Mouse (Mus musculus) frontal cortex, adult (tissue): Measurements from ENCODE around the gene Syne4.

Source experiments
- ATAC-seq: cut with Nextera tagmentation; 2 replicates; pipeline ENCODE4 v1.9.2; 2017; ENCODE audit warnings: mild to moderate bottlenecking, moderate library complexity, mixed read lengths; ENCODE audit not compliant: low TSS enrichment

Gene Syne4

DNA sequence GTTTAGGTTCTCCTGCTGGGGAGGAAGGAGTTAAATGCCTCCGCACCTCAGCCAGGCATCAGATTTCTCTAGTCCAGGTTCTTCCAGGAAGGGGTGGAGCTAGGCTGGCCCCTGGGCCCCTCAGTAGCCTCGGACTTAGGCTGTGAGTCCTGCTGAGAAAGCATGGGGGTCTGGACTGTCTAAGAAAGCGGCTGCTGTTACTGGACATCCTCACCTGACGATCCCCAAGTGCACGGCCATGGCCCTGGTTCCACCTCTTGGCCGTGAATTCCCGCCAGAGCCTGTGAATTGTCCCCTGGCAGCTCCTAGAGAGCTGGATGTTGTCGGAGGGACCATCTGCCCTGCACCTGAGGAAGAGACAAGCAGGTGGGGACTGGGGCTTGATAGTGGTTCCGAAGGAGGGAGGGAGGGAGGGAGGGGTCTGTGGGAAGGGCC lies at the start of gene Syne4:
Gene Syne4 (plus strand): TSS at position 87 of the 435 bp plus-strand sequence.
- no peak for ATAC-seq

DNA sequence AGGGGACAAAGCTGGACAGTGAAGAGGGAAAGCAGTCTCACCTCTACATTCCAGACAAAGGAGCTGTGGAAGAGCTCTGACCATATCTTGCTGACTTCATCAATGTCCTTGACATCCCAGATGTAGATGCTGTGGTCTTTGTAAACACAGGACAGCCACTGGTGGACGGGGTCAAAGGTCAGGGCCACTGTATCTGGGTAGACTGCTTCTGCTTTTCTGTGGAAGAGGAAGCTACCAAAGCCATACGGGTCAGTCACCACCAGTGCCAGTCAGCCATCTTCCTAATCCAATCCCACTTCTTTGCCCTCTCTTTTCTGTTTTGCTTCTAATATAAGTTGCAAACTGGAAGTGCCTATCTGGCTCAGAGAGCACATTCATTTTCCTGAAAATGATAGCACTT lies 49.6 kb upstream of the Syne4 start:
- no peak for ATAC-seq

DNA sequence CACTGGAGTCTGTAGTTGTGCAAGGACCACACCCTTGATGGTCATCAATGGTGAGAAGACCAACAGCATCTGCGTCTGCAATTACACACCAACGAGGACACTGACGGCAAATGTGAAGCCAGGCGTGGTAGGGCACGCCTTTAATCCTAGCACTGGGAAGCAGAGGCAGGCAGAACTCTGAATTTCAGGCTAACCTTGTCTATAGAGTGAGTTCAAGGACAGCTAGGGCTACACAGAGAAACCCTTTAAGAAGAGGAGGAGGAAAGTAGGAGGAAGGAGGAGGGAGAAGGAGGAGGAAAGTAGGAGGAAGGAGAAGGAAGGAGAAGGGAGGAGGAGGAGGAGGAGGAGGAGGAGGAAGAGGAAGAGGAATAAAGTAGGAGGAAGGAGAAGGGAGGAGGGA lies 49.1 kb upstream of the Syne4 start:
- no peak for ATAC-seq

DNA sequence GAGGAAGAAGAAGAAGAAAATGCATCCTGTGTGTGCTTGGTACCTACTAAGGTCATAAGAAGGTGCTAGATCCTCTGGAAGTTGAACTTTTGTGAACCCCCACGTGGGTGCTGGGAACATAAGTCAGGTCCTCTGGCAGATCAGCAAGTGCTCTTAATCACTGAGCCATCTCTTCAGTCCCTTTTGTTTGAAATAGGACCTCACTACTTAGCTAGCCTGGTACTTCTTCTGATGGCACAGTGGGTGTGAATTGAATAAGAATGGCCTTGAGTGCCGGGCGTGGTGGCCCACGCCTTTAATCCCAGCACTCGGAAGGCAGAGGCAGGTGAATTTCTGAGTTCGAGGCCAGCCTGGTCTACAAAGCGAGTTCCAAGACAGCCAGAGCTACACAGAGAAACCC lies 48.7 kb upstream of the Syne4 start:
- ATAC-seq = no peak

DNA sequence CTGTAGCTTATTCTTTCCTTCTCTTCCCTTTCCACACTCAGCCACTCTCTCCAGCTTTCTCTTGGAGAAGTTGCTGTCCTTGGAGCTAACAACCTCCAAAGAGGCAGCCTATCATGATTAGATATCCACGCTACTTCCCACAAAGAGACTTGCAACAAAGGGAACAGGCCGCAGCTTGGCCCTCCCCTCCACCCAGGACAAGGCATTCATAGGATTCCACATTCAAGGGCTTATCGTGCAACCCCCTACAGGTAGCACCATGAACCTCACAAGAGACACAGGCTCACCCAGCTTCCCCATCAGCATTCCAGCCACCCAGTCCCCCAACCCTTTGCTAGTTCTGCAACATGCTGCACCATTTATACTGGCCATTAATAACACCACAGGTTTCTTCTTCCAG lies 47.8 kb upstream of the Syne4 start:
- no peak for ATAC-seq

DNA sequence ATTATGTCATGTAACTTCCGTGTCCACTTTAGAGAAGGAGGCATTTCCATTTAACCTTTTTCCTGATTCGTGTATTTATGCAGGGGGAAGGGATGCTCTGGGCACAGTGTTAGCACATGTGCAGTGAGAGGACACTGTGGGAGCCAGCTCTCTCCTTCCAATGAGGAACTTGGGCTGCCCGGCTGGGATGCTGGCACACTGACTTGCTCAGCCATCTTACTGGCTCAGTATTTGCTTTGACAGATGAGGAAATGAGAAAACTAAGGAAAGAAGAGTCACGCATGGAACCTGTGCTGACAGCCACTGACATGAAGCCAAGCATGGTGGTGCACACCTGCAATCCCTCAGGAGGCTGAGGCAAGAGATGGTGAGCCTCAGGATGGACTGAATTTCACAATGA lies 45.0 kb upstream of the Syne4 start:
- ATAC-seq = no peak

DNA sequence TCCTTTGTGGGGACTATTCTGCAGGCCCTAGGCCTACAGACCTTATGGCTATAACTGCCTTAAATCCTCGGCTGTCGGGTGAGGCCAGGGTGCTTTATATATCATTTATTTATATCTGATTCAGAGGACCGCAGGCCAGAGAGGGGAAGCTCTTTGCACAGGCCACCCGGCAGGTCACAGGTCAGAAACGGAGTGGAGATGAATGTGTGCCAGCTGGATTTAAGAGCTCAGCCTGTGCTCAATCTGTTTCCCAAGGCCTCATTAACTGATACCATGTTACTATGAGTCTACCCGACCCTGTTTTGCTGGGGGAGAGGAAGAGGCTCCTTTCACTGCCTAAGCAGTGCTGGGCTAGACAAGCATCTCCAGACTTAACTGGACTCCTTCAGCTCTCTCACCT lies 40.2 kb upstream of the Syne4 start:
- ATAC-seq = no peak

DNA sequence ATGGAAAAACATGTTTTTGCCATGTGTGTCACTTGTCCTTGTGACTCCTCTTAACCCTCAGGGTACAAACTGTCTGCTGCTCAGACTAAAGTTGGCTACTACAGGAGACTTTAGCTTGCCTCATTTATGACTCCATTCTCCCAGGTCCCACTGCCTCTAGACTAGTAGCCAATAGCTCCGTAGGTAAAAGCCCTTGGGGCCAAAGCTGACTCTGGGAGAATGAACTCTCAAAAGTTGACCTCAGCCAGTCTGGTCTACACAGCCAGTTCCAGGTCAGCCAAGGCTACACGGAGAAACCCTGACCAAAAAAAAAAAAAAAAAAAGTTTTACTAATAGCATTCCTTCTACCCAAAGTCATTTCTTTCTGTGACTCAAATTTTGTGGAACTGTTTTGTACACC lies 35.7 kb upstream of the Syne4 start:
- ATAC-seq = no peak

DNA sequence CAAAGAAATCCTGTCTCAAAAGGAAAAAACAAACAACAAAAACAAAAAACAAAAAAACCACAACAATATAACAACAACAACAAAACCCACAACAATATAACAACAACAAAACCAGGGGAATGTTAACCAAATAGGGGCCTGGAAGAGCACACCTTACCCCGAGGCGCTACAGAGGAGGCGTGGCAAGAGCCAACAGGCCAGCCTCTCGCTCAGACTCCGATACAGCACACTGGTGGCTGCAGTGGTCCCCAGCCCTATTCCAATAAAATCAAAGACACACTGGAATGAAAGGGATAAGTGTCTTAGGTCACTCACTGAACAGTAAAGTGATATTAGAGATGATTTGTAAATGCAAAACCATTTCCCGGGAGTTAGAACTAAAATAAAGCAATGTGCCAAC lies 35.1 kb upstream of the Syne4 start:
- no peak for ATAC-seq

DNA sequence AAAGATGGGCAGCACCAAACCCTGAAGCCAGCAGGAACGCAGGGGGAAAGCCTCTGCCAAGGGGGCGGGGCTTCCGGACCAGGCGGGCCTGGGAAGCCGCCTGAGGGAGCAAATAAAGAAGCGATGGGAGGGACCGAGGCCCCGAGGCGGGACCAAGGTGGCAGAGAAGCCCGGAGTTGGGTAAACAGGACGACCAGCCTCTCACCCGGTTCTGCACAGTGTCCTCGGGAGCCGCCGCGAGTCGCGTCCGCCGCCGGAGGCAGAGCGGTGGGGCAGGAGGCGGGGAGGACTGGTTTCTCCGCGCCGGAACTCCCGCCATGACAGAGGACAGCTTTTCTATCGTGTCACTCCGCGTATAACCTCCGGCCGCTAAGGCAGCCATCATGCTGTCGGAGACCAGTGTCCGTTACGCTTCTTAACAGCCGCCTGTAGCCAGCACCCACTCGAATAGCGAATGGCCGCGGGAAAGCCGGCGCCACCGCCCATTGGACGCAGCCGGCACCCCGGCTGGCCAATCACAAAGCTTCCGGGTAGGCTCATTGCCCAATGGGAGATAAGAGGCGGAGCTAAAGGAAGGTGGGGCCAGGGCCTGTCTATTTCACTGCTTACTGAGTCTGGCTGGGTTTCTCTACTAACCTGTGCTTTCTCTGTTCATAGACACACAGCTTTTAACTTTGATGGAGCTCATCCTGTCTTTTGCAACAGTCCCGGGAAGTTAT lies 34.5 kb upstream of the Syne4 start, which contains the start of the genes Thap8 and Wdr62:
Gene Thap8 (plus strand): TSS at position 144 of the 719 bp plus-strand sequence.
Gene Wdr62 (minus strand): TSS at position 469 of the 719 bp plus-strand sequence.
- peak; percentile 95 for ATAC-seq

DNA sequence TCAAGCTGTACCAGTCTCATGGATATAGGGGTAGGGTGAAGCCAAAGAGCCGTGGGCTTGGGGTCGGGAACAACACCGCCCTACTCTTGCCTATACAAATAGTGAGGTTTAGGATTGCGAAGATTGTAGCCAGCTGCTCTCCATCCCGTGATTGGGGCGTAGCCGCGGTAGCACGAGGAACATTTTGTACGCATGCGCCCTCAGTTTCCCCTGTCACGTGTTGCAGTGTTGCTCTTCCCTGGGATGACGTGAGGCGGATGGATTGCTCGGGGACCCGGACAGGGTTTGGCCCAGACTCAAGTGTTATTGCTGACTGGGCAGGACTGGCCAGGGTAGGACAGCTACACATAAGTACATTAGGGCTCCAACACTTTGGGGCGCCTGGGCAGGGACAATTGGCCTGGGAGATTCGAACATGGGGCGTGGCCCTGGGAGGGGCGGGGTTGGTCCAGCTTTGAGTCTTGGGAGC lies 33.9 kb upstream of the Syne4 start:
- peak; percentile 84 for ATAC-seq

DNA sequence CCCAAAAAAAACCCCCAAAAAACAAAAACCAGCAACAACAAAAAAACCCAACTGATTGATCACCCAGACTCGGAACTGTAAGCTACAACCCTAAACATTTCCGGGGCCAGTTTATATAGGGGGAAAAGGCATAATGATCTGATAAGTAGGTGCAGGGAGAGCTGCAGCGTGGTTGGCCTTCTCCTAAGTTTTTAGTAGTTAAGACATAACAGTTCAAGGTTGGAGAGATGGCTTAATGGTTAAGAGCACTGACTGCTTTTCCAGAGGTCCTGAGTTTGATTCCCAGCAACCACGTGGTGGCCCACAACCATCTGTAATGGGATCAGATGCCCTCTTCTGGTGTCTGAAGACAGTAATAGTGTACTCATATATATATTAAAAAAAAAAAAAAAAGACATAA lies 33.1 kb upstream of the Syne4 start:
- ATAC-seq = no peak

DNA sequence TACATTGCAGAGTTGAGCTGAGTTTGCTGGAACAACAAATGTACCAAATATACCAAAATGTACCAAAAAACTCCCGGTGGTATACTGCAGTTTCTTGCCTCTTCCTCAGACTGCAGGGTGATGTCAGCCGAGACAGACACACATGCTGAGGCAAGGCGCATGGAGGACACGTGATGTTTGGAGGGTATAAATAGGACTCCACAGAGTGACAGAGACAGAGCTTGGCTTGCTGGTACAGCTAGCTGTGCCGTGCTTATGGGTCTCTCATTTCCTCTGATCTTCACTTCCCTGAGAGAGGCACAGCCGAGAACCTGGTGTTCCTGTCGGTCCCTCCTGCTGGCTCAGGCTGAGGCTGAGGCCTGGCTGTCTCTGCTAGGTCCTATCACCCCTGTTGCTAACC lies 31.9 kb upstream of the Syne4 start:
- ATAC-seq = no peak

DNA sequence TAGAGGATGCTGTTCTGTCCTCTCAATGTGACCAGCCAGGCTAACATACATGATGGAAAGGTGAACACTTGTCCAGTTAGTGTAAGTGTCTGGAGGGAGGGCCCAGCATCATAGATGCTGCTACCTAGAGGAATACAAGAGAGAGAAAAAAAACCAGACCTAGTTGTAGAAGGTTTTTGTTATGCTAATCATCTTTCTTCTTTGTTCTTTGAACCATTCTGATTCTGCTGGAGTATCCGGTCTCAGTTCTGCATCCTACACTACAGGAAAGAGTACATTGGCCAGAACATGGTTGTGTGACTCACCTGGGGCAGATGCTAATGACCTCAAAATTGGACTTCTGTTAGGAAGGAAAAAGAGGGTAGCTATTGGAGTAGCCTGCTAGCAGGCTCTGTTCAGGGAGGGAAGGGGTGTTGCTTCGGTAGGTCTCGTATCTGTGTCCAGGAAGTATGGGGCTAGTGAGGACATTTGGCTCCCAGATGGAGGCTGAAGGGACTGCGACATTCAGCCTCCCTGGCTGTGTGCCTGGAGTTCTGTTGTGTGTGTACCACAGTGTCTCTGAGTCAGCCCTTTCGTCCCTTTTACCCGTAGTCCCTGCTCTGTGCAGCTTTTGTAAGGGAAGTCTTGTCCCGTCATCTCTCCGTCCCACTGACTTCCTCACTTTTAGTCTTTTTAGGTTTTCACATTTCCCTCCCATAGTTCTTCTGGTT lies 27.8 kb upstream of the Syne4 start:
- ATAC-seq = no peak

DNA sequence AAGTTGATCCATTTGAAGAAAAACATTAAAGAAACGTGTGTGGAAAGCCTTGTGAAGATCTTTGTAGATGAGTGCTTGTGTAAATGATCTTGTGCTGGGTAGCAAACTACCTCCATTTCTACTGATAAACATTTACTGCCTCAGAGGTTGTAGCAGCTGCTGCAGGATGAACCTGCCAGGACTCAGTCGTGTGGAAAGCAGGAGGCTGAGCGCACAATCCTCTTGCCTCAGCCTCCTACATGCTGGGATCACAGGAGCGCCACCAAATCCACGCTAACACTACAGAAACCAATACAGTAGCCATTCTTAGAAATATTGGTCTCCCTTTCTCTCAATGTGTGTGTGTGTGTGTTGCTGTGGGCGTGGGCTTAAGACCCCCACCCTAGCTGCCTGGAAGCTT lies 26.6 kb upstream of the Syne4 start:
- ATAC-seq = no peak

DNA sequence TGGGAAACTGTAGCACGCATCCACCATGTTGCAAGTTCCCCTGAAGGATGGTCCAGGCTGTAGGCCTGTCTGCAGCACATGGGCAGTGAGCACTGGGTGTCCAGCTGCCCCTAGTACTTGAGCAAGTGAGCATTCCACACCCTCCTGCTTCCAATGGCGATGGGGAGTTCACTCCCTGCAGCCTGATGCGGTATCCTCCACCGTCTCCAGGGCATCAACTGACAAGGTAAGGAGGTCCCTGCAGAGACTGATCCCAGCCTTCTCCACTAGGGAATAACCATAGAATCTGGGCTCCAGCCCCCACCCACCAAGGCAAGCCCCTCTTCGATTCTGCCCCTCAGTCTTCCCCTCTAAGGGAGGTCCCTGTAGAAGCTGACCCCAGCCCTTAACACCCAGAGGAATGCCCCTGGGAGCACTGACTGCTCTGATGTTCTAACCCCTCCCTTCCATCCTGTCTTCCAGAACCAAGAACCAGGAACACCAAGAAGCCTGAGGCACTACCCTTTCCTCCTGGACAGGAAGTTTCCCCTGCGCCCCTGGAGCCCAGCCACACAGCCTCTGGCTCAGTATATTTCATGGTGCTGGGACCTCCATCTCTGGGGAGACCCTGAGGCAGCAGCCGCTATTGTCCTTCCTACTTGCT lies 25.4 kb upstream of the Syne4 start:
- ATAC-seq = no peak

DNA sequence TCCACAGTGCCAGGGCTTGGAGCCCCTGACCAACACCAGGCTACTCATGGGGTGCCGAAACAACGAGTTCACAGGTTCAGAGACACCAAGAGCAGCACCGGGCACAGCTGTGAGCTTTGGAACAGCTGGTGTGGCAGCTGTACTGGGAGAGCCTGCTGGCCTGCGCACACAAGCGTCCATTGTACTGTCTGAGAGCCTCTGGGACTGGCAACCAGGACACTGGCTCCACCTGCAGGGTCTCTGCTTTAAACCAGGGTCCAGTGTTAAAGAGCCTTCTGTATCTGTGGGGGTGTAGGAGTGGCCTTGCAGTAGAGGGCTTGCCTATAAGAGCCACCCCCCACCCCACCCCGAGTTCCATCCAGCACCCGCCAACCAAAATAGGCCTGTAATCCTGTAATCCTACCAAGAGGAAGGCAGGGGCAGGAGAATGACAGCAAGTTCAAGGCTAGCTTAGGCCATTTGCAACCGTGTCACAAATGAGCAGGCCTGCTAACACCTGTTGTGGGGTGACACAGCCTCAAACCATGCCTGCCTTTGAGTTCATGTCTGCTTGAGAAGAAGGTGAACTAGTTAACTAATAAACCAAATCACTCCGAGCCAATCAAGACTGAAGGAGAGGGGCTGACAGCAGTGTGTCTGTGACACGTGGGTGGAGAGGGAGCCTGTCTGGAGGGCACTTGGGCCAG lies 24.8 kb upstream of the Syne4 start:
- 0 out of 2 replicates have a peak, but pooled peaks have one; percentile 14 for ATAC-seq

DNA sequence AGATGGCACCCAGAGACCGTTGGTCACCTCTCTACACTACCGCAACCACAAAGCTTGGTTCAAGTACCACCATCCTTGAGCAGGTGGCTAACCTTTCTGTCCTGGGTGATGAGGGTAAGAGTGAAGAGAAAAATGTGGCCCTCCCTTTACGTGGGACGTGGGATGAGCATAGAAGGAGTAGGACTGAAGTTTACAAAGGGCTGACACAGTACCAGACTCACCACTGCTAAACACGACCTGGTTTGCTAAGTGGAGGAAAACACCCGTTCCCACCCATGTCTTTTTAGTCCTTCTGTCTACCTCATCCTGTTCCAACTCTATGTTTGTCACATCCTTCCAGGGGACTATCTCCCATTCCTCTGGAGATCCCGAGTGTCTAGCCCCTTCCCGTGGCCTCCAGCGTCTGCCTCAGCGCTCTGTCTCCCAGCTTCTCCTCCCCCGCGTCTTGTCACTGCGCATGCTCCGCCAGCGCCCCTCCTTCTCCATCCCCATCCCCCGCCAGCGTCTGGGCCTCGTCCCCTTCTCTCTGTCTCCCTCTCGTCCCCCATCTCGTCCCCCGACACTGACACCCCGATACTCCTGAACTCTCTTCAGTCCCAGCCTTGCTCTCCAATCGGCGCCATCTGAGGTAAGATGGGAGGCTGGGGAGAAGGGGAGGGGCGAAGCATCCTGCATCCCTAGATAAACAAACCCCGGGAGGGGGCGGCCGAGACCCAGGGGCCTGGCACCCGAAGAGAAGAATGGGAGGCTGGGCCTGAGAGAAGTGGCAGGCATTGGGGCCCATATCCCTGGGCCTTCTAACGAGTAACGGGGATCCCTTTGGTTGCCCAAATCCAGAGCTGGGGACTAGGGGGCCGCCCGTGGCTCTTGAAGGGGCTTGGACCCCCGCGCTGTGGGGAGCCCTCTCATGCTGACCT lies 23.1 kb upstream of the Syne4 start, which contains the start of gene Clip3:
Gene Clip3 (plus strand): TSS at position 514 of the 917 bp plus-strand sequence.
- peak; percentile 60 for ATAC-seq

DNA sequence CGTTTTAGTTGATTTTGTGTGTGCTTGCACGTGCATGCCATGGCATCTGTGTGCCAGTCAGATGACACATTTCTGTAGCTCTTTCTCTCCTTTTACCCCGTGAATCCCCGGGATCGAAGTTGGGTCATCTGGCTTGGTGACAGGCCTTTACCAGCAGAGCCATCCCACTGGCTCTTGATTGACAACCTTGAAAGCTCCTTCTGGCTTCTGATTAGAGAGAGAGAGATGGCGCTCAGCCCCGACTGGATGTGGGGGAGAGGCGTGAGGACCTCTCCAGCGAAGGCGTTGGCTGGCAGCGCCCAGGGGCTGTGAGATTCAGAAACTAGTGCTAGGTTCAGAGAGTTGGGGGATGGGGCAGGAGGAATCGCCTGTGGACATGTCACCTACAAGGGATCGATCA lies 20.8 kb upstream of the Syne4 start:
- ATAC-seq = no peak

DNA sequence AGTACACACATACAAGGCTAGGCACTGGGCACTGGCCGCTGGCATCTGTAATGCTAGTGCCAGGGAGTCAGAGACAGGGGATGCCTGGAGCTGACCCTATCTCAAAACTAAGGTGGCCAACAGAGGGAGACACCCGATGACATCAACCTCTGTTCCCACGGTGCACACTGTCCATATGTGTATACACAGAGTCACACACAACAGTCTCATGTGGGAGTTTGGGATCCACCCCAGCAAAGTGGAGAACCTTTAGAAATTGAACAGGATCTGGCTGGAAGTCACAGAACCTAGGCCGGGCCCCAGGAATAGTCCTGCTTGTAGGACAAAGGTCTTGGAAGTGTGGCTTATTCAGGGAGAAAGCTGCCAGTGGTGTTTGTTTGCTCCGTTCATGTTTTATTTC lies 20.3 kb upstream of the Syne4 start:
- ATAC-seq = no peak

DNA sequence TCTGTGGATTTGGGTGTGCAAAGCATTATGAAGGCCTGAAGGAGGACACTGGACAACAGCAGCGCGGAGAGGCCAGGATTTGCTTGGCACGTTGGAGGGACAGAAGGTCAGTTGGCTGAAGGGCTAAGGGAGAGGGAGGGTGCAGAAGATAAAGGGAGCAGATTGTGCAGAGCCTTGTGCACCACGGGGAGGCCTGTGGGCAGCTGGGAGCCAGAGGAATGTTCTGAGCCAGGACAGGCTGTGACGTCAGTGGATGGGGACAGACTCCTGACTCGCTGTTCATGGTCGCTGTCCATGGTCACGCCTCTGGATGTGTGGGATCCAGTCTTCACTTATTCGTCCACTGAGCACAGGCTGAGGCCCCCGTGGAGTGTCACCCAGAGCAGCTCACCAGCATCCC lies 19.5 kb upstream of the Syne4 start:
- peak; percentile 35; the same call in 1 of the 2 replicates for ATAC-seq
